Mouse (Mus musculus) MEL (cell line): ENCODE data around the gene Tha1. TPM values are rescaled to one million over a fixed set of nuclear protein-coding genes. Genes with fewer than 3 reads are reported as not detected.

ENCODE experiments used
- DNase-seq: peaks from one replicate; pipeline ENCODE4 v3.0.0; 2011; ENCODE audit warnings: low read depth, low spot score
- H3K27ac ChIP-seq: 2 replicates; pipeline ENCODE4 v1.5.1; 2012; ENCODE audit warnings: low read depth, mild to moderate bottlenecking, control low read depth, low read length, moderate library complexity; ENCODE audit not compliant: control insufficient read depth
- H3K27me3 ChIP-seq, 2 experiments: fragments of 150-350 bp in 1 of 2; sonication (generic) in 1 of 2; 2 replicates each; pipeline ENCODE4 v1.6.1; 2012; ENCODE audit warnings: low read length in 2 of 2, mild to moderate bottlenecking in 2 of 2, improper control_type of control experiment in 1 of 2, moderate library complexity in 1 of 2; ENCODE audit not compliant: insufficient read depth in 2 of 2, control insufficient read depth in 1 of 2
- H3K36me3 ChIP-seq, 2 experiments: 2 replicates each; pipeline ENCODE4 v1.6.1; 2012 to 2014; ENCODE audit warnings: low read length in 2 of 2, improper control_type of control experiment in 1 of 2, inconsistent platforms in 1 of 2, mild to moderate bottlenecking in 1 of 2; ENCODE audit not compliant: insufficient read depth in 2 of 2, control insufficient read depth in 1 of 2
- H3K4me1 ChIP-seq, 2 experiments: fragments of 150-350 bp in 1 of 2; sonication (generic) in 1 of 2; 2 replicates each; pipeline ENCODE4 v1.6.1; 2012; ENCODE audit warnings: low read length in 2 of 2, improper control_type of control experiment in 1 of 2, mild to moderate bottlenecking in 1 of 2; ENCODE audit not compliant: insufficient read depth in 2 of 2, control insufficient read depth in 1 of 2
- H3K4me3 ChIP-seq, 2 experiments: fragments of 150-350 bp in 1 of 2; sonication (generic) in 1 of 2; 2 replicates each; pipeline ENCODE4 v1.5.1; 2012; ENCODE audit warnings: low read depth in 2 of 2, low read length in 2 of 2, mild to moderate bottlenecking in 2 of 2, moderate library complexity in 2 of 2, control low read depth in 1 of 2, improper control_type of control experiment in 1 of 2; ENCODE audit not compliant: control insufficient read depth in 1 of 2, insufficient read depth in 1 of 2
- H3K79me2 ChIP-seq: 2 replicates; pipeline ENCODE4 v1.6.1; 2012; ENCODE audit warnings: mild to moderate bottlenecking, low read length, moderate library complexity; ENCODE audit not compliant: control insufficient read depth, poor library complexity, insufficient read depth
- H3K9ac ChIP-seq: 2 replicates; pipeline ENCODE4 v1.6.1; 2012; ENCODE audit warnings: low read depth, mild to moderate bottlenecking, control low read depth, low read length, moderate library complexity; ENCODE audit not compliant: control insufficient read depth, poor library complexity, severe bottlenecking
- H3K9me3 ChIP-seq: fragments of 150-350 bp; sonication (generic); replicated peaks from 2 replicates; pipeline ENCODE4 v1.6.1; 2012; ENCODE audit warnings: mild to moderate bottlenecking, low read length, improper control_type of control experiment, moderate library complexity; ENCODE audit not compliant: insufficient read depth
- BHLHE40 ChIP-seq: IDR thresholded peaks from 2 replicates; pipeline ENCODE4 v1.6.1; 2012; ENCODE audit warnings: low read depth, mild to moderate bottlenecking, inconsistent platforms, low read length, improper control_type of control experiment, borderline replicate concordance
- CHD1 ChIP-seq: IDR thresholded peaks from 2 replicates; pipeline ENCODE4 v1.6.1; 2012; ENCODE audit warnings: low read depth, mild to moderate bottlenecking, inconsistent platforms, low read length, improper control_type of control experiment
- CHD2 ChIP-seq: IDR thresholded peaks from 2 replicates; pipeline ENCODE4 v1.6.1; 2011; ENCODE audit warnings: low read length, improper control_type of control experiment
- CTCF ChIP-seq, 3 experiments: IDR thresholded peaks in 2 of 3; conservative IDR thresholded peaks in 1 of 3; 2 replicates each; pipeline ENCODE4 v1.5.1; 2011 to 2012; ENCODE audit warnings: low read length in 3 of 3, low read depth in 2 of 3, mild to moderate bottlenecking in 2 of 3, improper control_type of control experiment in 1 of 3, inconsistent platforms in 1 of 3, mixed read lengths in 1 of 3, moderate library complexity in 1 of 3; ENCODE audit not compliant: control insufficient read depth in 1 of 3, insufficient read depth in 1 of 3, poor library complexity in 1 of 3, severe bottlenecking in 1 of 3
- E2F4 ChIP-seq: IDR thresholded peaks from 2 replicates; pipeline ENCODE4 v1.6.1; 2011; ENCODE audit warnings: low read depth, low read length, improper control_type of control experiment, borderline replicate concordance
- ELF1 ChIP-seq: IDR thresholded peaks from 2 replicates; pipeline ENCODE4 v1.6.1; 2014; ENCODE audit warnings: low read depth, mild to moderate bottlenecking, inconsistent platforms, low read length, improper control_type of control experiment, moderate library complexity
- EP300 ChIP-seq, 2 experiments: IDR thresholded peaks; 2 replicates each; pipeline ENCODE4 v1.6.1; 2011; ENCODE audit warnings: improper control_type of control experiment in 2 of 2, low read length in 2 of 2, low read depth in 1 of 2, mild to moderate bottlenecking in 1 of 2
- ETS1 ChIP-seq: IDR thresholded peaks from 2 replicates; pipeline ENCODE4 v1.6.1; 2012; ENCODE audit warnings: low read depth, mild to moderate bottlenecking, inconsistent platforms, low read length, improper control_type of control experiment, moderate library complexity
- GABPA ChIP-seq: IDR thresholded peaks from 2 replicates; pipeline ENCODE4 v1.6.1; 2012; ENCODE audit warnings: low read depth, mild to moderate bottlenecking, inconsistent platforms, low read length, improper control_type of control experiment, moderate library complexity
- GATA1 ChIP-seq: IDR thresholded peaks from 2 replicates; pipeline ENCODE4 v1.6.1; 2011; ENCODE audit warnings: low read depth, low read length, improper control_type of control experiment
- HCFC1 ChIP-seq: IDR thresholded peaks from 2 replicates; pipeline ENCODE4 v1.6.1; 2012; ENCODE audit warnings: low read depth, mild to moderate bottlenecking, inconsistent platforms, low read length, improper control_type of control experiment, moderate library complexity
- KAT2A ChIP-seq: conservative IDR thresholded peaks from 2 replicates; pipeline ENCODE4 v1.6.1; 2012; ENCODE audit warnings: low read depth, low read length, improper control_type of control experiment, inconsistent platforms
- MAFK ChIP-seq: IDR thresholded peaks from 2 replicates; pipeline ENCODE4 v1.6.1; 2011; ENCODE audit warnings: low read depth, mild to moderate bottlenecking, low read length, improper control_type of control experiment, borderline replicate concordance
- MAX ChIP-seq: IDR thresholded peaks from 2 replicates; pipeline ENCODE4 v1.6.1; 2011; ENCODE audit warnings: low read length, improper control_type of control experiment
- MAZ ChIP-seq: IDR thresholded peaks from 2 replicates; pipeline ENCODE4 v1.6.1; 2012; ENCODE audit warnings: low read depth, mild to moderate bottlenecking, inconsistent platforms, low read length, improper control_type of control experiment
- MXI1 ChIP-seq: IDR thresholded peaks from 2 replicates; pipeline ENCODE4 v1.6.1; 2011; ENCODE audit warnings: mild to moderate bottlenecking, low read depth, low read length, improper control_type of control experiment
- MYC ChIP-seq: IDR thresholded peaks from 2 replicates; pipeline ENCODE4 v1.6.1; 2011; ENCODE audit warnings: low read depth, mild to moderate bottlenecking, low read length, improper control_type of control experiment, moderate library complexity
- NELFE ChIP-seq: IDR thresholded peaks from 2 replicates; pipeline ENCODE4 v1.6.1; 2011; ENCODE audit warnings: low read depth, low read length, improper control_type of control experiment
- NRF1 ChIP-seq: IDR thresholded peaks from 2 replicates; pipeline ENCODE4 v1.6.1; 2014; ENCODE audit warnings: low read depth, mild to moderate bottlenecking, inconsistent platforms, low read length, improper control_type of control experiment, moderate library complexity; ENCODE audit not compliant: poor library complexity, insufficient read depth, severe bottlenecking
- POLR2A ChIP-seq, 2 experiments: IDR thresholded peaks; 2 replicates each; pipeline ENCODE4 v1.6.1; 2011 to 2012; ENCODE audit warnings: low read length in 2 of 2, mild to moderate bottlenecking in 2 of 2, control low read depth in 1 of 2, improper control_type of control experiment in 1 of 2, low read depth in 1 of 2, moderate library complexity in 1 of 2; ENCODE audit not compliant: control insufficient read depth in 1 of 2, insufficient read depth in 1 of 2, poor library complexity in 1 of 2
- POLR2AphosphoS2 ChIP-seq: IDR thresholded peaks from 2 replicates; pipeline ENCODE4 v1.6.1; 2011; ENCODE audit warnings: low read length, improper control_type of control experiment
- POLR2AphosphoS5 ChIP-seq: IDR thresholded peaks from 2 replicates; pipeline ENCODE4 v1.6.1; 2012; ENCODE audit warnings: low read depth, borderline replicate concordance, mild to moderate bottlenecking, inconsistent platforms, low read length, moderate library complexity, mixed read lengths
- RAD21 ChIP-seq: IDR thresholded peaks from 2 replicates; pipeline ENCODE4 v1.6.1; 2011; ENCODE audit warnings: mild to moderate bottlenecking, low read depth, low read length, improper control_type of control experiment
- RCOR1 ChIP-seq: IDR thresholded peaks from 2 replicates; pipeline ENCODE4 v1.6.1; 2012; ENCODE audit warnings: low read depth, mild to moderate bottlenecking, inconsistent platforms, low read length, improper control_type of control experiment
- SIN3A ChIP-seq: IDR thresholded peaks from 2 replicates; pipeline ENCODE4 v1.6.1; 2012; ENCODE audit warnings: low read length, improper control_type of control experiment, inconsistent platforms
- SMC3 ChIP-seq: IDR thresholded peaks from 2 replicates; pipeline ENCODE4 v1.6.1; 2011; ENCODE audit warnings: low read depth, low read length, improper control_type of control experiment
- TAL1 ChIP-seq: IDR thresholded peaks from 2 replicates; pipeline ENCODE4 v1.6.1; 2012; ENCODE audit warnings: mild to moderate bottlenecking, inconsistent platforms, low read length, moderate library complexity, mixed read lengths
- TBP ChIP-seq: IDR thresholded peaks from 2 replicates; pipeline ENCODE4 v1.8.0; 2011; ENCODE audit warnings: low read depth, low read length, improper control_type of control experiment
- TCF12 ChIP-seq: IDR thresholded peaks from 2 replicates; pipeline ENCODE4 v1.6.1; 2014; ENCODE audit warnings: low read depth, mild to moderate bottlenecking, inconsistent platforms, low read length, improper control_type of control experiment, moderate library complexity
- UBTF ChIP-seq: IDR thresholded peaks from 2 replicates; pipeline ENCODE4 v1.6.1; 2012; ENCODE audit warnings: low read depth, mild to moderate bottlenecking, inconsistent platforms, low read length, improper control_type of control experiment, moderate library complexity, borderline replicate concordance; ENCODE audit not compliant: insufficient read depth
- USF2 ChIP-seq, 2 experiments: IDR thresholded peaks; 2 replicates each; pipeline ENCODE4 v1.6.1; 2011 to 2012; ENCODE audit warnings: improper control_type of control experiment in 2 of 2, low read length in 2 of 2, borderline replicate concordance in 1 of 2, inconsistent platforms in 1 of 2, low read depth in 1 of 2, mild to moderate bottlenecking in 1 of 2; ENCODE audit not compliant: insufficient read depth in 1 of 2
- ZC3H11A ChIP-seq: IDR thresholded peaks from 2 replicates; pipeline ENCODE4 v1.6.1; 2012; ENCODE audit warnings: low read depth, mild to moderate bottlenecking, inconsistent platforms, low read length, improper control_type of control experiment
- ZKSCAN1 ChIP-seq: IDR thresholded peaks from 2 replicates; pipeline ENCODE4 v1.6.1; 2012; ENCODE audit warnings: low read depth, mild to moderate bottlenecking, inconsistent platforms, low read length, improper control_type of control experiment, moderate library complexity
- ZMIZ1 ChIP-seq: IDR thresholded peaks from 2 replicates; pipeline ENCODE4 v1.6.1; 2012; ENCODE audit warnings: low read depth, mild to moderate bottlenecking, inconsistent platforms, low read length, improper control_type of control experiment, moderate library complexity
- ZNF384 ChIP-seq: IDR thresholded peaks from 2 replicates; pipeline ENCODE4 v1.6.1; 2012; ENCODE audit warnings: low read depth, mild to moderate bottlenecking, inconsistent platforms, low read length, improper control_type of control experiment
- polyA plus RNA-seq, 2 experiments: library from polyadenylated mRNA; stranded (reverse) in 1 of 2; unstranded in 1 of 2; fragments of >175 nt in 1 of 2; fragments of >200 nt in 1 of 2; gene quantifications; 2 replicates each; pipeline versions ENCODE4 v1.2.1 to v1.2.4; 2012; ENCODE audit warnings: low replicate concordance in 2 of 2, low read depth in 1 of 2; ENCODE audit not compliant: insufficient read length in 2 of 2, insufficient read depth in 1 of 2, missing spikeins in 1 of 2
- total RNA-seq: library from RNA; depleted of rRNA; stranded (reverse); fragments of 300-350 nt; gene quantifications from 2 replicates; pipeline ENCODE4 v1.2.3, GENCODE M21; 2012

The Tha1 gene
- total and polyA plus RNA-seq, 3 experiments: 0.12 TPM; not detected in 2

DNA sequence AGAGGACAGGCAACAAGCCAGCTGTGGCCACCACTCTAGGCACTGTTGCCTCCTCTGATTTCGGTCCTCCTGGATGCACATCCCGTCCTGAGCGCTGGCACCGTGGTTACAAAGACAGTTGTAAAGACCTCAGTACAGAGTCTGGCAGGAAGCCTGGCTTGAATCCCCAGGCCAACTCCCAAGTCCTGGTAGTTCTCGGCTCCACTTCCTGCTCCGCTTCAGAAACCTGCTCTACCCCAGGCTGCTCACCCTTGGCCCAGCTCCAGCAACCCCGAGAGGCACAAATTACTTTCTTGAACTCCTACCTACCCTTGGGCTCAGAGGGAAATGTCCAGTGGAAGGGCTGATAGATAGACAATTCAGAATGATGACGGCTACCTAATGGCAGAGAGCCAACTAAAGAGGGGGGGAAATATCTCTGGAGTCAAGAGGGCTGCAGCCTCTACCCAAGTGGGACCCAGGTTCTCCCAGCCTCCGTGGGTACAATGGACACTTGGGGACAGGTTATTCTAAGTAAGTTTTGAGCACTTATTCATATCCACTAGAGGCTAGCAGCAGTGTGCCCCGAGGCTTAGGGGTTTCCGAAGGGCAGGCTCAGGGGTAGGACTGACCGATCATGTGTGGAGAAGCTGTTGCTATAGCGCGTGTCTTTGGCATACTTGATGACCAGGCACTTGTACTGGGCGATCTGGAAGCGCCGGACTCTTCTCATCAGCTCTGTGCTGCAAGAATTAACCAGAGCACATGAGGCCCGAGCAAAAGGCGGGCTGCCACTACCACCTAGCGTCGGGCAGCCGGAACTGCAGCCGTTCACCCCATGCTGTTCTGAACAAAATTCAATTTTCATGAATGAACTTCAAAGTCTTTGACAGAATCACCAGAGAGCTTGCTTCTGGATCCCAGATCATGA is 49.0 kb downstream of the Tha1 start:
- TF ChIP-seq NELFE (no peak), POLR2AphosphoS2 (peak; percentile 22; the same call in 1 of the 2 replicates), TBP (0 out of 2 replicates have a peak, but pooled peaks have one; percentile 8), ZMIZ1 (peak; percentile 53; the same call in 1 of the 2 replicates), SIN3A (peak; percentile 90; the same call in 1 of the 2 replicates), POLR2AphosphoS5 (no peak), UBTF (no peak), MAFK (no peak), GABPA (no peak), EP300 (IDR thresholded peaks at IDR 0.05; ENCODE audit: low read depth in 1 of 2, low read length in 2 of 2) (no peak; a peak in 1 of 4 replicates), ZKSCAN1 (no peak), ZNF384 (no peak), NRF1 (no peak), MXI1 (peak; percentile 77), ELF1 (peak; percentile 34; the same call in 1 of the 2 replicates), E2F4 (peak; percentile 71; the same call in 1 of the 2 replicates), GATA1 (no peak), CTCF (IDR thresholded peaks at IDR 0.05 in 2 of 3, conservative IDR thresholded peaks at IDR 0.05 in 1 of 3; ENCODE audit: control insufficient read depth in 1 of 3, insufficient read depth in 1 of 3, low read depth in 2 of 3, low read length in 3 of 3, poor library complexity in 1 of 3, severe bottlenecking in 1 of 3) (peak; percentile 80 to 95 (median 87)), RCOR1 (no peak), POLR2A (IDR thresholded peaks at IDR 0.05; ENCODE audit: control insufficient read depth in 1 of 2, insufficient read depth in 1 of 2, low read depth in 1 of 2, low read length in 2 of 2, poor library complexity in 1 of 2) (no peak; a peak in 1 of 4 replicates), TAL1 (no peak), SMC3 (peak; percentile 73), TCF12 (no peak), MYC (peak; percentile 88), KAT2A (no peak), BHLHE40 (no peak), ZC3H11A (peak; percentile 78), CHD2 (no peak), MAZ (no peak; the same call in none of the 2 replicates), CHD1 (peak; percentile 74; the same call in 1 of the 2 replicates), MAX (peak; percentile 86), ETS1 (no peak; the same call in 1 of the 2 replicates), HCFC1 (peak; percentile 39; the same call in 1 of the 2 replicates), USF2 (IDR thresholded peaks at IDR 0.05; ENCODE audit: borderline replicate concordance in 1 of 2, insufficient read depth in 1 of 2, low read depth in 1 of 2, low read length in 2 of 2) (no peak), RAD21 (peak; percentile 88)
- Histone ChIP-seq H3K9me3 (no peaks in the 10 kb centered on the region), H3K27ac (peak overlapping the region; percentile 92), H3K79me2 (peaks cover 24% of the 10 kb centered on the region), H3K4me3 (peak overlapping the region; percentile 56 to 80), H3K9ac (peak overlapping the region; percentile 95), H3K36me3 (peaks cover 4 to 26% of the 10 kb centered on the region in 2 experiments; a peak in 3 of 4 replicates), H3K4me1 (peaks cover 12 to 41% of the 10 kb centered on the region in 2 experiments), H3K27me3 (no peaks in the 10 kb centered on the region)
- peak; percentile 93 for DNase-seq
